Mouse (Mus musculus) thymus, adult 2 months (tissue): ENCODE data around the gene Lyzl6.

Source experiments
- CTCF ChIP-seq: fragments of 200-500 bp; IDR thresholded peaks from 2 replicates; pipeline ENCODE4 v1.5.1; 2012; ENCODE audit warnings: mild to moderate bottlenecking, control low read depth, low read length, moderate library complexity, borderline replicate concordance; ENCODE audit not compliant: control insufficient read depth, poor library complexity, insufficient read depth; ENCODE audit errors: extremely low read depth
- POLR2A ChIP-seq: fragments of 200-500 bp; IDR thresholded peaks from 2 replicates; pipeline ENCODE4 v1.6.1; 2012; ENCODE audit warnings: mild to moderate bottlenecking, low read length, control low read depth, moderate library complexity; ENCODE audit not compliant: control insufficient read depth, poor library complexity, insufficient read depth; ENCODE audit errors: extremely low read depth

- no peak for TF ChIP-seq CTCF
- TF ChIP-seq POLR2A, result no peak
Measured at GRCm38 (mm10) chr11:103662546-103662945, 23.9 kb upstream of the Lyzl6 start.
